Mouse (Mus musculus) spleen, embryonic (tissue): ENCODE results near the gene Scd4.
"Not testable (repeated sequence)": the region's sequence is repeated elsewhere in the genome, so short reads cannot be mapped to it uniquely, and the experiment has no call there.

ENCODE experiments used
- CTCF ChIA-PET: fragments of 350-600 bp; sonication (Branson Sonifier 250); formaldehyde crosslinking; loops from one replicate; lab custom pipeline; 2022; lab: Charles Lee

Scd4 gene

DNA sequence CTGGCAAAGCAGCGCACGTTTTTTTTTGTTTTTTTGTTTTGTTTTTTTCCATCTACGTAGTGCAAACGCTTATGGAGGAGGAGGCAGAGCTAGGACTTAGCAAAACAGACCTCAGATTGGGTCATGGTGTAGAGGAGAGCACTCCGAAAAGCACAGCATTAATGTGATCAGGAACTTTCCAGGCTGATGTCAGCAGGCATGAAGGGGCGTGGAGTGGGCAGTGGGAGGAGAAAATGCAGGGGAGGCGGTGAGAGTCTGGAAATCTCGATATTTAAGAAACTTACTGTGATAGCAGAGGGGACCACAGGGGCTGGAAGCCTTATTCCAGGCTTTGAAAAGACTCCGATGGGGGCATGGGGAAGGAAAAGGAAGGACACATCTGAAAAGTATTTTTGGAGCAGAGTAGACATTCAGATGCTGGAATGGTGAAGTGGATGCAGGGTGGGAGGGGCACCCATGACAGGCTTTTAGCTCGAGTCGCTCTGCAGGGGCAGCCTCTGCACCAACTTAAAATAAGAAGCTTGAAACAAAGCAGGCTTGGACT is 17.9 kb upstream of the Scd4 start:
- CTCF ChIA-PET, result interaction anchor here (0.5 to 0.7 kb wide), 3 partner anchors 9 to 207 kb away, joined by 3 to 4 read pairs (median 4); no protein-coding TSS in a partner anchor

DNA sequence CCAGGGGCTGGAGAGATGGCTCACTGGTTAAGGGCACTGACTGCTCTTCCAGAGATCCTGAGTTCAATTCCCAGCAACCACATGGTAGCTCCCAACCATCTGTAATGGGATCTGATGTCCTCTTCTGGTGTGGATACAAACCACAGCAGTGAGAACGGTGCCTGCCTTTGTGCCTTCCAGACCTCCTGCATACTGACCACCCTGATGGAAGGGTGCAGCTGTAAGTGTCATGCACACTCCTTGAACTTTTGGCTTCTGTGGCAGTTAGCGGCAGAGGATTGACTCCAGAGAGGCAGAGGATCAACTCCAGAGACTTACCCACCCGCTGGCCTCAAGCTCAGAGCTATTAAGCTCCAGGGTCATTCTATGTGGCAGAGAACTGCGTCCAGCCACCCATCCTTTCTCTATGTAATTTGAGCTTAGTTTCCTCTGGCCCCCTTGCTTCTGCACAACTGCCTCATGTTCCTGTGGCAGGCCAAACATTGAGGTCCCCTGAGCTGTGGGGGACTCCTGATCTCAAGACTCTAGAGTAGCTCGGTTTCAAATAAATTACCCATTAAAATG is 16.1 kb upstream of the Scd4 start:
- CTCF ChIA-PET, result interaction anchor here (0.5 kb wide), 1 partner anchor 42 kb away, joined by 10 read pairs; no protein-coding TSS in a partner anchor

GRCm38 (mm10) chr19:44317391-44317790 is 15.5 kb upstream of the Scd4 start:
- CTCF ChIA-PET, result interaction anchor here (0.5 to 0.6 kb wide), 2 partner anchors 29 to 42 kb away, joined by 3 to 10 read pairs; no protein-coding TSS in a partner anchor

DNA sequence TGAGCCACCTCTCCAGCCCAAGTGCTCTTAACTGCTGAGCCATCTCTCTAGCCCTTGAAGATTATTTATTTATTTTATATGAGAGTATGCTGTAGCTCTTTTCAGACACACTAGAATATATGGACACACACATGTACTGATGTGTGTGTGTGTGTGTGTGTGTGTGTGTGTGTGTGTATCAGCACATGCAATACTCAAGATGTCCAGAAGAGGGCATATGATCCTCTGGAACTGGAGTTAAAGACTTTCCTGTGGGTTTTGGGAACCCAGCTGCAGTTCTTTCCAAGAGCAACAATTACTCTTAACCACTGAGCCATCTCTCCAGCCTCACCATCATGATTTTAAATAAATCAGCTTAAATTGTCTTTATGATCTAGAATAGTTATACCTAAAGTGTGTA is 14.3 kb upstream of the Scd4 start:
- CTCF ChIA-PET, result interaction anchor here (0.6 to 0.7 kb wide), 2 partner anchors 537 to 674 kb away, joined by 3 to 8 read pairs; no protein-coding TSS in a partner anchor

GRCm38 (mm10) chr19:44320316-44320715 is 12.6 kb upstream of the Scd4 start:
- CTCF ChIA-PET, result no interaction called here

DNA sequence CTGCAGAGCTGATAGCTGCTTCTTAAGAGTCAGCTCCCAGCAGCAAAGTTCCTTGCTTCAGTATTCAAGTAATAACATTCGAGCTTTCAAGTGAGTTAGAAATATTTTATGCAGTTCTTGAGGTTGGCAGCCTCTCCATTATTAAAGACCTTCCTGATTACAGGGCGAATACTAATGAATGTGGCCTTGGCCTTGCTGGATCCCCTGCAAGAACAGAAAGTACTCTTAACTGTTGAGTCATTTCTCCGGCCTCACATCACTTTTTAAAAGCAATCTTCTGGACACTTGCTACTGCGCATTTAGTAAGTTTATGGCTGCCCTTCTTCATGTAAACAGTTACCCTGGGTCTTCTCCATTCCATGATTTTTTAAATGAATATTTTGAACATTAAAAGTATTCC is 11.7 kb upstream of the Scd4 start:
- CTCF ChIA-PET, result no interaction called here

DNA sequence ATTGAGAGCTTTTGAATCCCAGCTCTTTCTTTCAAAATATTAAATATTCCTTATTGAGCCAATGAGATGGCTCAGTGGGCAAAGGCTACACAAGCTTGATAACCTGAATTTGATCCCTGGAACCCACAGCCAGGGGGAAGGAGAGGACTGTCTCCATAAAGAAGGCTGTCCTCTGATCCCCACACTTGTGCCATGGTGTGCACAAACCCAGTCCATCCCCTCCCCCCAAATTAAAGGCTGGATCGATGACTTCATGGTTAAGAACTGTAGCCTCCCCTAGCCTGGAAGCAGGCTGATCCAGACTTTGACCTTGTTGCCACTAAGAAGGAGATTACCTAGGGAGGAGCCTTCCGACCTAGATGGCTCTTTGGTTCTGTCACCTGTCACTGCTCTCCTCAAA is 11.3 kb upstream of the Scd4 start:
- CTCF ChIA-PET, result no interaction called here

DNA sequence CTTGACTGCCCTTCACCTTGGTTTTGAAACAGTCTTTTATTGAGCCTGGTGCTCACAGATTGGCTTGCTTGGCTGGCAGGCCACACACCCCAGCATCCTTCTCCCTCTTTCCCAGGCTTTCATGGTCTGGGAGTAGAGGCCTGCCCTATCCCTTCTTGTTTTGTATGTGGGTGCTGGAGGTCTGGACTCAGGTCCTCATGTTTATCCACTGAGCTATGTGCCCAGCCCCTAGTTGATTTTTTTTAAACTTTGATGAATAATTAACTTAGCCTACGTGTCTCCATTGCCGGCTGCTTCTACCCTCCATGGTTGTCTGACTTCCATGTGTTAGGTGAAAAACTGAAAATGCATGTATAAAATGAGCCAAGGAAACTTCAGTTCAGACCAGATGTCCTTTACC is 3.3 kb upstream of the Scd4 start:
- CTCF ChIA-PET, result no interaction called here

- CTCF ChIA-PET, result not testable (repeated sequence)
Measured at GRCm38 (mm10) chr19:44331128-44331527, 1.8 kb upstream of the Scd4 start.

- CTCF ChIA-PET, result no interaction called here
Measured at GRCm38 (mm10) chr19:44331911-44332310, 981 bp upstream of the Scd4 start.

GRCm38 (mm10) chr19:44332326-44332725 is 566 bp upstream of the Scd4 start:
- CTCF ChIA-PET, result no interaction called here

- CTCF ChIA-PET, result no interaction called here
Measured at GRCm38 (mm10) chr19:44333991-44334390, 1.1 kb downstream of the Scd4 start.

GRCm38 (mm10) chr19:44335876-44336662 is 3.2 kb downstream of the Scd4 start:
- CTCF ChIA-PET, result no interaction called here

GRCm38 (mm10) chr19:44349689-44350088 is 16.8 kb downstream of the Scd4 start:
- CTCF ChIA-PET, result interaction anchor here (0.7 kb wide), 1 partner anchor 269 kb away, joined by 6 read pairs; no protein-coding TSS in a partner anchor

DNA sequence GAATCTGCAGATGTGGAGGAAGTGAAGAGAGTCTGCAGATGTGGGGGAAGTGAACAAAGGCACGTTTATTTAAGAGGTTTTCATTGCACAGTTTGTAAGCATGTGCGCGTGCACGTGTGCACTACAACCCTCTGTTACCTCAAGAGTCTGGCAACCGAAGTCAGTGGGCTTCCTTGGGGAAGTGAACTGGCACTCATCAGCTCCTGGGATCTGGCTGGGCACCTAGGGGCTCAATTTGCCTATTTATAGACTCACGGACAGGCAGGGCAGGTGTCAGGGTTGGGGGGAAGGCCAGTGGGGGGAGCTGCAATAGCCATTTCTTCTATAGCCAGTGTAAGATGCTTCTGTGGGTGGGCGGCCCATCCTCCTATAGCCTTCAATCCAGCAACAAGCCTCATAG is 18.9 kb downstream of the Scd4 start:
- CTCF ChIA-PET, result no interaction called here

DNA sequence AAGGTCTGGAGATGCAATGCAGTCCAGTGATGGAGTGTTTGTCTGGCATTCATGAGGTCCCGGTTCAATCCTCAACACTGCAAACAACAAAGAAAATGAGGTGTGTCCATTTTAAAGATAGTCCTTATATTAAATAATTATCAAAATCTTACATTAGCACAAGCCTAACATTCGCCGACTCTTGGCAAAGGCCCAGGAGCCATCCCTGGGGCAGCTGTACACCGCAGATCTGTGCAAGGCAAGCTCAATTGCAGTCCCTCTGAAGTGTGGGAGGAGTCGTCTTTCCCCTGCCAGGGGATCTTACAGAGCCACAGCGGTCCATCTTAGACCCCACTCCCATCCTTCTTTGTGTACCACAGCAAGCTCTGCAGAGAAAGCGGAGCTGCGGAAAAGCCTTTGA is 25.8 kb downstream of the Scd4 start:
- CTCF ChIA-PET, result interaction anchor here (0.5 to 0.8 kb wide), 3 partner anchors 42 to 180 kb away, joined by 3 to 10 read pairs (median 5); no protein-coding TSS in a partner anchor

GRCm38 (mm10) chr19:44363529-44363928 is 30.6 kb downstream of the Scd4 start:
- CTCF ChIA-PET, result interaction anchor here (0.6 to 2.4 kb wide), 3 partner anchors 12 to 180 kb away, joined by 3 to 8 read pairs (median 3); no protein-coding TSS in a partner anchor

DNA sequence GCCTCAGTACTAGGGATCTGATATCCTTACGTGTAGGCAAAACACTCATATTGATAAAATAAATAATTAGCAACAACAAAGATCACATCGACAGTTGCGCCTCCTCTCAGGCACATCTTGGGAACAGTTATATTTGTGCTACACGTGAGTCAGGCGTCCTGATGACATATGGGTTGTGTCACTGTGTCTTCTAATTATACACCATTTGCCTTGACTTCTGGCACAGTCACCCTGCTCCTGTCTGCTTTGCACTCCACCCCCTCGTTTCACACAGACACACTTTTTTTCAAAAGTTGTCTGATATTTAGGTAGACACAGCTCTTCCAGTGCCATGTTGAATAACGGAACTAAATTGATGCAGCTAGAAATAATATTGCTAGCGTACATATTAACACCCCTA is 31.1 kb downstream of the Scd4 start:
- CTCF ChIA-PET, result interaction anchor here (0.6 to 2.4 kb wide), 2 partner anchors 12 to 110 kb away, joined by 3 to 8 read pairs; no protein-coding TSS in a partner anchor

DNA sequence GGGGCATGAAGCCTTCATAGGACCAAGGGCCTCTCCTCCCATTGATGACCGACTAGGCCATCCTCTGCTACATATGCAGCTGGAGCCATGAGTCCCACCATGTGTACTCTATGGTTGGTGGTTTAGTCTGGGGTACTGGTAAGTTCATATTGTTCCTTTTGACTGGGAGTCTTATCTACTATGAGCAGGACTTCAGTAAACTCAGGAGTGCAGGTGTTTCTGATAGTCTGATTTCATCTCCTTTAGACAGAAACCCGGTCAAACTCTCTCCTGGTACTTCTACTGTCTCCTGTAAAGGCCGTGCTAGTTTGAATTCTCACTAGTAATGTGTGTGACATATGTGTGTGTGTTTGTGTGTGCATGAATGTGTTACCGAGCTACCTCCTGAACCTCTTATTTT is 32.8 kb downstream of the Scd4 start:
- CTCF ChIA-PET, result interaction anchor here (0.6 to 1.0 kb wide), 2 partner anchors 40 to 1825 kb away, joined by 3 to 9 read pairs; no protein-coding TSS in a partner anchor

DNA sequence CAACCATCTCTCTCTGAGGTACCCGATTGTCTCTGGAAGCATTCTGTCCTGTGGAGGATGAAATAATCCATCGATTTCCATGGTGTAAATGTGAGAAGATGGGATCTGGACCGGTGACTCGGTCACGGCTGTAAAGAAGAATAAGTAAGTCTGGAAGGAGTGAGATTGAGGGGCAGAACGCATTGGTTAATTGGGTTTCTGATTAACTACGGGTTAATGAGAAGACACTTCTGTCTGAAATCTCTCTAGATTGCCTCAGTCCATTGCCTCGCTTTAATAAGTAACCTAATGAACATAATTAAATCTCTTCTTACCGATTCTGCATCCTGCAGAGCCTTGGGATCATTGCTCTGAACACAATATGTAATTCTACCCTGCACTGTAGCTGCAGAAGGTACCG is 34.2 kb downstream of the Scd4 start:
- CTCF ChIA-PET, result not testable (repeated sequence)

DNA sequence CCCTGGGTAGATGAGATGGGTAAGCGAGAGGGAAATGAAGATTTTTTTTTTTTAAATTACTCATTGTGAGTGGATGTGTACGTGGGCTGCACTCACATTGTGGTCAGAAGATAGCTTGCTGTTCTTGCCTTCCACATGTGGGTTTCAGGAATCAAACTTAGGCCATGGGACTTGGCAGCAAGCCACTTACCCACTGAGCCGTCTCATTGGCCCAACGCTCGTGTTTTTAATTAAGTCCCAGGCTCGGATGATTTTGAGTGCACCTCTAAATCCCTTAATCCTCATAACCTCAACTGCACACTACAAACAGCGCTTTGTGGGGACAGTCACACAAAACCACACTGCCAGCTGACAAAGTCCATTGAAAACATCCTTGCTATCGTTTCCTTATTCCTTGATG is 36.5 kb downstream of the Scd4 start:
- CTCF ChIA-PET, result no interaction called here

- CTCF ChIA-PET, result interaction anchor here (0.5 kb wide), 1 partner anchor 166 kb away, joined by 21 read pairs; no protein-coding TSS in a partner anchor
Measured at GRCm38 (mm10) chr19:44370231-44370630, 37.3 kb downstream of the Scd4 start.
